Mouse (Mus musculus): ENCODE measurements around the gene Ttyh3. TPM values are rescaled to one million over a fixed set of nuclear protein-coding genes. Genes with fewer than 3 reads are reported as not detected.

Ttyh3 gene
- total and polyA plus RNA-seq, 3 experiments, result 9.8 to 100 (median 68.7) TPM

GRCm38 (mm10) chr5:140596927-140597588 lies 51.8 kb downstream of the Ttyh3 start:
- DNase-seq (ENCODE audit: low spot score), result peak; percentile 37
- Histone ChIP-seq H3K27me3 (ENCODE audit: insufficient read depth, low read length) (peaks cover 73% of the 10 kb centered on the region), H3K4me1 (ENCODE audit: insufficient read depth, low read depth, low read length) (peaks cover 17% of the 10 kb centered on the region), H3K4me3 (ENCODE audit: low read depth, low read length) (no peak overlapping the region), H3K36me3 (replicated peaks) (no peaks in the 10 kb centered on the region), H3K9me3 (replicated peaks) (no peaks in the 10 kb centered on the region)
- ATAC-seq (ENCODE audit: extremely low read depth, insufficient number of reproducible peaks, low FRiP score, poor library complexity, severe bottlenecking), result peak; percentile 70
- TF ChIP-seq TAL1 (conservative IDR thresholded peaks at IDR 0.05; ENCODE audit: low read depth, low read length), result no peak
- no peak for TF ChIP-seq POLR2AphosphoS5 (IDR thresholded peaks at IDR 0.05; ENCODE audit: insufficient replicate concordance, low read depth, low read length)
- TF ChIP-seq GATA1 (IDR thresholded peaks at IDR 0.05; ENCODE audit: borderline replicate concordance, low read length), result no peak
- no peak for TF ChIP-seq CTCF (IDR thresholded peaks at IDR 0.05; ENCODE audit: low read depth, low read length)
- TF ChIP-seq GATA2 (IDR thresholded peaks at IDR 0.05; ENCODE audit: borderline replicate concordance, low read depth, low read length), result no peak

GRCm38 (mm10) chr5:140596426-140596825 lies 52.4 kb downstream of the Ttyh3 start:
- Histone ChIP-seq H3K27me3 (ENCODE audit: insufficient read depth, low read length) (peaks cover 74% of the 10 kb centered on the region), H3K4me1 (ENCODE audit: insufficient read depth, low read depth, low read length) (peaks cover 17% of the 10 kb centered on the region), H3K36me3 (replicated peaks) (no peaks in the 10 kb centered on the region), H3K4me3 (ENCODE audit: low read depth, low read length) (no peak overlapping the region), H3K9me3 (replicated peaks) (no peaks in the 10 kb centered on the region)
- TF ChIP-seq GATA2 (IDR thresholded peaks at IDR 0.05; ENCODE audit: borderline replicate concordance, low read depth, low read length) (no peak), POLR2AphosphoS5 (IDR thresholded peaks at IDR 0.05; ENCODE audit: insufficient replicate concordance, low read depth, low read length) (no peak), CTCF (IDR thresholded peaks at IDR 0.05; ENCODE audit: low read depth, low read length) (no peak), GATA1 (IDR thresholded peaks at IDR 0.05; ENCODE audit: borderline replicate concordance, low read length) (no peak), TAL1 (conservative IDR thresholded peaks at IDR 0.05; ENCODE audit: low read depth, low read length) (no peak)
- DNase-seq (ENCODE audit: low spot score) (no peak), ATAC-seq (ENCODE audit: extremely low read depth, insufficient number of reproducible peaks, low FRiP score, poor library complexity, severe bottlenecking) (no peak)

- TF ChIP-seq CTCF (IDR thresholded peaks at IDR 0.05; ENCODE audit: low read depth, low read length) (no peak), GATA1 (IDR thresholded peaks at IDR 0.05; ENCODE audit: borderline replicate concordance, low read length) (no peak), TAL1 (conservative IDR thresholded peaks at IDR 0.05; ENCODE audit: low read depth, low read length) (no peak), POLR2AphosphoS5 (IDR thresholded peaks at IDR 0.05; ENCODE audit: insufficient replicate concordance, low read depth, low read length) (no peak), GATA2 (IDR thresholded peaks at IDR 0.05; ENCODE audit: borderline replicate concordance, low read depth, low read length) (no peak)
- no peak for ATAC-seq (ENCODE audit: extremely low read depth, insufficient number of reproducible peaks, low FRiP score, poor library complexity, severe bottlenecking)
- Histone ChIP-seq H3K36me3 (replicated peaks) (no peaks in the 10 kb centered on the region), H3K9me3 (replicated peaks) (no peaks in the 10 kb centered on the region), H3K4me1 (ENCODE audit: insufficient read depth, low read depth, low read length) (peaks cover 17% of the 10 kb centered on the region), H3K27me3 (ENCODE audit: insufficient read depth, low read length) (peaks cover 72% of the 10 kb centered on the region), H3K4me3 (ENCODE audit: low read depth, low read length) (no peak overlapping the region)
- DNase-seq (ENCODE audit: low spot score), result no peak
Measured at GRCm38 (mm10) chr5:140594846-140595245, 54.0 kb downstream of the Ttyh3 start.

- TF ChIP-seq CTCF (IDR thresholded peaks at IDR 0.05; ENCODE audit: low read depth, low read length) (no peak), TAL1 (conservative IDR thresholded peaks at IDR 0.05; ENCODE audit: low read depth, low read length) (no peak), GATA2 (IDR thresholded peaks at IDR 0.05; ENCODE audit: borderline replicate concordance, low read depth, low read length) (no peak), GATA1 (IDR thresholded peaks at IDR 0.05; ENCODE audit: borderline replicate concordance, low read length) (no peak), POLR2AphosphoS5 (IDR thresholded peaks at IDR 0.05; ENCODE audit: insufficient replicate concordance, low read depth, low read length) (no peak)
- ATAC-seq (ENCODE audit: extremely low read depth, insufficient number of reproducible peaks, low FRiP score, poor library complexity, severe bottlenecking) (no peak), DNase-seq (ENCODE audit: low spot score) (no peak)
- Histone ChIP-seq H3K9me3 (replicated peaks) (no peaks in the 10 kb centered on the region), H3K36me3 (replicated peaks) (no peaks in the 10 kb centered on the region), H3K4me3 (ENCODE audit: low read depth, low read length) (no peak overlapping the region), H3K4me1 (ENCODE audit: insufficient read depth, low read depth, low read length) (no peaks in the 10 kb centered on the region), H3K27me3 (ENCODE audit: insufficient read depth, low read length) (peaks cover 62% of the 10 kb centered on the region)
Measured at GRCm38 (mm10) chr5:140589082-140589774, 59.6 kb downstream of the Ttyh3 start.

- ATAC-seq (ENCODE audit: extremely low read depth, insufficient number of reproducible peaks, low FRiP score, poor library complexity, severe bottlenecking) (no peak), DNase-seq (ENCODE audit: low spot score) (no peak)
- no peak overlapping the region for H3K4me3 ChIP-seq (ENCODE audit: low read depth, low read length)
- no peak for TF ChIP-seq GATA1 (IDR thresholded peaks at IDR 0.05; ENCODE audit: borderline replicate concordance, low read length)
- TF ChIP-seq GATA2 (IDR thresholded peaks at IDR 0.05; ENCODE audit: borderline replicate concordance, low read depth, low read length), result no peak
- no peak for TF ChIP-seq POLR2AphosphoS5 (IDR thresholded peaks at IDR 0.05; ENCODE audit: insufficient replicate concordance, low read depth, low read length)
- TF ChIP-seq TAL1 (conservative IDR thresholded peaks at IDR 0.05; ENCODE audit: low read depth, low read length), result no peak
- TF ChIP-seq CTCF (IDR thresholded peaks at IDR 0.05; ENCODE audit: low read depth, low read length), result no peak
- peaks cover 63% of the 10 kb centered on the region for H3K27me3 ChIP-seq (ENCODE audit: insufficient read depth, low read length)
- H3K36me3 ChIP-seq (replicated peaks), result no peaks in the 10 kb centered on the region
- no peaks in the 10 kb centered on the region for H3K9me3 ChIP-seq (replicated peaks)
- H3K4me1 ChIP-seq (ENCODE audit: insufficient read depth, low read depth, low read length), result no peaks in the 10 kb centered on the region
Measured at GRCm38 (mm10) chr5:140583732-140584368, 65.0 kb downstream of the Ttyh3 start.
